Mouse (Mus musculus): ENCODE measurements at regions not wholly inside any gene's neighbourhood (a gene's known extent, or its start where the extent isn't known, plus 50 kb on each side); places are given as distances from the start of the nearest gene placed in this dataset.

DNA sequence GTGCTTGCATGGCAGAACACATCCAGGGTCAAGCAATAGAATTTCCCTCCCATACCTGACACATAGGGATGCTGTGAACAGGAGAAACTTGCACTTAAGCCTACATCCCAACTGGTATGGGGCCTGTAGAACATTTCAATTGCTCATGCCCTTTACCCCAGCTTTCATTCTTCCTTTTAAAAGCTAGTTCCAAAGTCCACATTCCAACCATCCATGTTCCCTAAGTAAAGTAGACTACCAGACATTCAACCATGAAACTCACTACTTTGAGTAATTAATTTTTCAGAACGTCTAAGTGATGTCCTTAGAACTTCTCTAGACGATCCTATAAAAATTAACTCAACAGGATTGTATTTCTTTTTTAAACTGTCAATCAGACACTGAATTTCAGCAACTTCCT lies 621.9 kb downstream of the Hs3st4 start:
- no peak for TF ChIP-seq POLR2A (IDR thresholded peaks at IDR 0.05; ENCODE audit: low read depth, low read length)
- no peak for TF ChIP-seq CTCF (IDR thresholded peaks at IDR 0.05; ENCODE audit: extremely low read depth, insufficient read length, insufficient replicate concordance, low read depth, low read length)
